Mouse (Mus musculus) liver, postnatal 0 days (tissue): ENCODE data around the gene Cryba4. TPM values are rescaled to one million over a fixed set of nuclear protein-coding genes. Genes with fewer than 3 reads are reported as not detected.
A peak's percentile ranks its signal among the peaks of the same experiment; 100 is the strongest.

ENCODE experiments used
- ATAC-seq: fragments of 200-750 bp; cut with Nextera tagmentation; 2 replicates; pipeline ENCODE4 v1.8.0; 2017; ENCODE audit warnings: mild to moderate bottlenecking, moderate library complexity
- DNase-seq: peaks from one replicate; pipeline ENCODE4 v3.0.0-alpha.2; 2016
- H3K27ac ChIP-seq: fragments of 300-500 bp; sonication (generic); 2 replicates; pipeline ENCODE4 v1.5.1; 2014; ENCODE audit warnings: antibody characterized with exemption, moderate library complexity, mild to moderate bottlenecking, low read depth
- H3K27me3 ChIP-seq: fragments of 300-500 bp; sonication (generic); 2 replicates; pipeline ENCODE4 v1.6.1; 2014; ENCODE audit warnings: low read length, control low read depth, mixed read lengths; ENCODE audit not compliant: insufficient read depth
- H3K36me3 ChIP-seq: fragments of 300-500 bp; sonication (generic); replicated peaks from 2 replicates; pipeline ENCODE4 v1.6.1; 2014; ENCODE audit warnings: mild to moderate bottlenecking, control low read depth, low read length, moderate library complexity, mixed read lengths; ENCODE audit not compliant: insufficient read depth
- H3K4me1 ChIP-seq: fragments of 300-500 bp; sonication (generic); 2 replicates; pipeline ENCODE4 v1.6.1; 2014; ENCODE audit warnings: antibody characterized with exemption, mild to moderate bottlenecking, control low read depth; ENCODE audit not compliant: insufficient read depth
- H3K4me2 ChIP-seq: fragments of 300-500 bp; sonication (generic); 2 replicates; pipeline ENCODE4 v1.6.1; 2014; ENCODE audit warnings: low read depth, mild to moderate bottlenecking, low read length, moderate library complexity, mixed read lengths
- H3K4me3 ChIP-seq: fragments of 300-500 bp; sonication (generic); 2 replicates; pipeline ENCODE4 v1.5.1; 2014; ENCODE audit warnings: low read depth, low read length
- H3K9ac ChIP-seq: fragments of 300-500 bp; sonication (generic); replicated peaks from 2 replicates; pipeline ENCODE4 v1.6.1; 2014; ENCODE audit warnings: mild to moderate bottlenecking, moderate library complexity
- H3K9me3 ChIP-seq: fragments of 300-500 bp; sonication (generic); 2 replicates; pipeline ENCODE4 v1.6.1; 2016; ENCODE audit warnings: mild to moderate bottlenecking, control low read depth, low read length, mixed read lengths
- CTCF ChIP-seq: sonication (generic); IDR thresholded peaks from 2 replicates; pipeline ENCODE4 v1.5.1; 2016; ENCODE audit warnings: antibody characterized with exemption, low read depth
- EP300 ChIP-seq: IDR thresholded peaks from 2 replicates; pipeline ENCODE4 v1.6.1; 2016; ENCODE audit warnings: antibody characterized with exemption, low read depth, mild to moderate bottlenecking
- WGBS: fragments of 180-500 bp; shearing (Covaris S2); extraction: QIAGEN DNeasy Blood & Tissue Kit; methylation state at CpG from one replicate; pipeline ENCODE4 v1.1.7; 2014; ENCODE audit not compliant: insufficient replicate concordance; 5-methylcytosine and 5-hydroxymethylcytosine counted together
- polyA plus RNA-seq: library from polyadenylated mRNA; unstranded; fragments of >200 nt; fragmentation: Nextera tagmentation; extraction: Ambion mirVana; gene quantifications from 2 replicates; pipeline ENCODE4 v1.2.1, GENCODE M21; 2015

The Cryba4 gene
- polyA plus RNA-seq, 1 experiment from 2014 or later = 0.86 TPM

DNA sequence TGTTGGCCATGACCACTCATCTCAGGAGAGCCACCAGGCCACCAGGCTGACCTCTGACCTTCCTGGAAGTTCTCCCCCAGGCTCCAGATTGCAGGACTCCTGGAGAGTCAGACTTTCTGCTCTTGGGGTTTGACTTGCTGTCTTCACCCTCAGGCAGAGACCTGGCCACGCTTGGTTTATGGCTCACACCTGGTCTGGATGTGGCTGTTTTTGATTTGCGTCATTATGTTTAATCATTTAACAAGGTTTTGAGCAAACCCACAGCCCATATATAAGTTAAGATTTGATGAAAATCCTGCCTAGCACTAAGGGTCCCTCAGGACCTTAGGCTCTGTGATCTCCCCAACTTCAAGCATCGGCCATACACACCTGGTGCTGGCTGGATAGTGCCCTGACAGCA is 5.6 kb upstream of the Cryba4 start:
- Histone ChIP-seq H3K27me3 (no peaks in the 10 kb centered on the region), H3K27ac (no peak overlapping the region)
- WGBS = 86% methylated on average over 3 of the region's 3 CpGs

GRCm38 (mm10) chr5:112256457-112256856 is 4.1 kb upstream of the Cryba4 start:
- H3K4me1 ChIP-seq = peaks cover 28% of the 10 kb centered on the region
- H3K9ac ChIP-seq = no peak overlapping the region
- no peak overlapping the region for H3K4me2 ChIP-seq
- no peaks in the 10 kb centered on the region for H3K27me3 ChIP-seq
- H3K9me3 ChIP-seq = no peaks in the 10 kb centered on the region
- TF ChIP-seq CTCF (no peak), EP300 (no peak)
- no peak for DNase-seq
- ATAC-seq = no peak
- WGBS = 82% methylated on average over 9 of the region's 9 CpGs
- H3K4me3 ChIP-seq = no peak overlapping the region
- H3K27ac ChIP-seq = no peak overlapping the region
- H3K36me3 ChIP-seq = no peaks in the 10 kb centered on the region

More for the DNA sequence above, 5.6 kb upstream of the Cryba4 start:
- no peak overlapping the region for H3K4me3 ChIP-seq
- H3K9ac ChIP-seq = no peak overlapping the region
- H3K9me3 ChIP-seq = no peaks in the 10 kb centered on the region
- ATAC-seq (no peak), DNase-seq (no peak)
- H3K4me2 ChIP-seq = no peak overlapping the region
- no peaks in the 10 kb centered on the region for H3K36me3 ChIP-seq
- no peak for TF ChIP-seq CTCF
- no peak for TF ChIP-seq EP300
- H3K4me1 ChIP-seq = peaks cover 15% of the 10 kb centered on the region

- TF ChIP-seq EP300 (no peak), CTCF (no peak)
- H3K4me2 ChIP-seq = no peak within 1 kb of the TSS
- DNase-seq (no peak), ATAC-seq (no peak)
- WGBS = 57% methylated on average over 3 of the region's 3 CpGs
- no peak within 1 kb of the TSS for H3K4me3 ChIP-seq
- peaks cover 29% of the 10 kb centered on the region for H3K4me1 ChIP-seq
- H3K27ac ChIP-seq = no peak within 1 kb of the TSS
- no peaks in the 10 kb centered on the region for H3K9me3 ChIP-seq
- H3K27me3 ChIP-seq = no peaks in the 10 kb centered on the region
- H3K36me3 ChIP-seq = no peaks in the 10 kb centered on the region
- H3K9ac ChIP-seq = no peak within 1 kb of the TSS
Measured at GRCm38 (mm10) chr5:112255426-112255825, 3.1 kb upstream of the Cryba4 start, which contains the start of gene Crybb1. Gene Crybb1 (plus strand): TSS chr5:112255815.

GRCm38 (mm10) chr5:112254282-112254806 is 2.0 kb upstream of the Cryba4 start:
- no peak for DNase-seq
- WGBS = 53% methylated on average over 7 of the region's 7 CpGs
- Histone ChIP-seq H3K27ac (no peak overlapping the region), H3K9me3 (no peaks in the 10 kb centered on the region), H3K27me3 (no peaks in the 10 kb centered on the region), H3K4me2 (no peak overlapping the region), H3K36me3 (no peaks in the 10 kb centered on the region), H3K4me3 (no peak overlapping the region), H3K4me1 (peaks cover 29% of the 10 kb centered on the region), H3K9ac (no peak overlapping the region)
- TF ChIP-seq EP300 (no peak), CTCF (no peak)
- no peak for ATAC-seq

DNA sequence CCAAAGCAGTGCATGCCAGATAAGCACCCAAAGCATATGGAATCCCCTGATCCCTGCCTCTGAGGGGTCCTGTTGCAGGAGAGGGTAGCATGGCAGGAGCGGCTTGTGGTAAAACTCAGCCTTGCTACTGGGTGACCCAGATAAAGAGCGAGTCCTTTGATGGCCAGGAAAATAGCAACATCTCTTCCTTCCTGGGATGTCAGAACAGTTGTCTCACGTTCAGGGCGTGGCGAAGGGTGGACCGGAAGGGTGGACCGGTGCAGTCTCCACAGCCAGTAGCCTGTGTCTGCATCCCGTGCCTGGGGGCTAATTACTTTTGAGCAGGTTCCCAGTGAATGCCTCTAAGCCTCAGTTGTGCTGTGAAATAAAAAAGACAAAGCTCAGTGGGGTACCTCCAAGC is 851 bp upstream of the Cryba4 start:
- Histone ChIP-seq H3K9ac (no peak overlapping the region), H3K4me2 (peak overlapping the region; percentile 26; the same call in 1 of the 2 replicates), H3K27me3 (no peaks in the 10 kb centered on the region), H3K4me3 (no peak overlapping the region), H3K27ac (peak overlapping the region; percentile 66), H3K9me3 (no peaks in the 10 kb centered on the region), H3K4me1 (peaks cover 29% of the 10 kb centered on the region), H3K36me3 (no peaks in the 10 kb centered on the region)
- TF ChIP-seq EP300 (no peak), CTCF (no peak)
- DNase-seq = peak; percentile 64
- WGBS = 52% methylated on average over 8 of the region's 8 CpGs
- ATAC-seq = peak; percentile 84

- DNase-seq = no peak
Measured at GRCm38 (mm10) chr5:112249106-112249505, 3.2 kb downstream of the Cryba4 start.

More at GRCm38 (mm10) chr5:112249106-112249505, 3.2 kb downstream of the Cryba4 start:
- Histone ChIP-seq H3K4me1 (peaks cover 25% of the 10 kb centered on the region), H3K4me3 (no peak overlapping the region), H3K9me3 (no peaks in the 10 kb centered on the region), H3K36me3 (no peaks in the 10 kb centered on the region), H3K27ac (no peak overlapping the region), H3K27me3 (no peaks in the 10 kb centered on the region), H3K4me2 (no peak overlapping the region), H3K9ac (no peak overlapping the region)
- no peak for TF ChIP-seq EP300
- TF ChIP-seq CTCF = no peak
- WGBS = 81% methylated on average over 11 of the region's 11 CpGs
- no peak for ATAC-seq
